Mouse (Mus musculus) embryonic facial prominence, embryonic 10.5 days (tissue): ENCODE data around the gene Ppp2r5e. TPM values are rescaled to one million over a fixed set of nuclear protein-coding genes. Genes with fewer than 3 reads are reported as not detected.
"Not testable (repeated sequence)": the region's sequence is repeated elsewhere in the genome, so short reads cannot be mapped to it uniquely, and the experiment has no call there.

Experiments used
- DNase-seq: peaks from one replicate; pipeline ENCODE4 v3.0.0-alpha.2; 2017; ENCODE audit warnings: low spot score
- H3K27ac ChIP-seq: fragments of 300-500 bp; sonication (generic); replicated peaks from 2 replicates; pipeline ENCODE4 v1.5.1; 2016; ENCODE audit warnings: mild to moderate bottlenecking
- H3K27me3 ChIP-seq: fragments of 300-500 bp; sonication (generic); replicated peaks from 2 replicates; pipeline ENCODE4 v1.6.1; 2016; ENCODE audit warnings: low read depth, mild to moderate bottlenecking; ENCODE audit not compliant: poor library complexity, severe bottlenecking
- H3K36me3 ChIP-seq: fragments of 300-500 bp; sonication (generic); replicated peaks from 2 replicates; pipeline ENCODE4 v1.6.1; 2016; ENCODE audit warnings: mild to moderate bottlenecking, moderate library complexity
- H3K4me1 ChIP-seq: fragments of 300-500 bp; sonication (generic); 2 replicates; pipeline ENCODE4 v1.6.1; 2016
- H3K4me3 ChIP-seq: fragments of 300-500 bp; sonication (generic); 2 replicates; pipeline ENCODE4 v1.5.1; 2016; ENCODE audit warnings: mild to moderate bottlenecking, moderate library complexity
- H3K9me3 ChIP-seq: fragments of 300-500 bp; sonication (generic); 2 replicates; pipeline ENCODE4 v1.6.1; 2016; ENCODE audit warnings: mild to moderate bottlenecking
- WGBS: fragments of 180-500 bp; shearing (Covaris S2); methylation state at CpG from one replicate; pipeline ENCODE4 v1.1.7; 2016; 5-methylcytosine and 5-hydroxymethylcytosine counted together
- polyA plus RNA-seq: library from polyadenylated mRNA; unstranded; fragments of >200 nt; fragmentation: Nextera tagmentation; extraction: Ambion mirVana; gene quantifications from 2 replicates; pipeline ENCODE4 v1.2.1, GENCODE M21; 2016

Gene Ppp2r5e
- polyA plus RNA-seq, 1 experiment from 2014 or later = 14.5 TPM

DNA sequence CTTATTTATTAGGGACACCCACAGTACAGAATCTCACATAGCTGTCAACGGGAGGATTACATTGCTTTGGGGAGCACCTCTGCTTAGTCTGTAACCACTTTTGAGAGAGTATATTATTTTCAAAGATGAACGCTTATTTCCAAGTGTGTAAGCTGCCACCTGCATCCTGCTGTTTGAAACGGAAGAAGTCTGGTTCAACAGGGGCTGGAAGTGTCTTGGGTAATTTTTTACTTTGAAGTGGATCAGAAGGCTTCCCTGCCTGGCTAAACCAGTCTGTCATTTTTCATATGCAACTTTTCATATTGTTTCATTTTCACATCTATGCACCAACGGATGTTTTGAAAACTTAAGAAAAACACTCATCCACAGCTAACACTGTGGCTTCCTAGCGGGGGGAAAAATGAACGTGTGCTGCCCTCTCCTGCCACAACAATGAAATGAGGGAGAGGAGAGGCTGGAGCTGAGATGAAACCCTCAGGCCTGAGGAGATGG, 146.5 kb downstream of the Ppp2r5e start:
- H3K27ac ChIP-seq = no peak overlapping the region
- H3K9me3 ChIP-seq = no peaks in the 10 kb centered on the region
- H3K4me3 ChIP-seq = no peak overlapping the region
- no peaks in the 10 kb centered on the region for H3K4me1 ChIP-seq
- no peaks in the 10 kb centered on the region for H3K27me3 ChIP-seq
- H3K36me3 ChIP-seq = peaks cover 47% of the 10 kb centered on the region
- 74% methylated on average over 6 of the region's 6 CpGs for WGBS
- DNase-seq = no peak

DNA sequence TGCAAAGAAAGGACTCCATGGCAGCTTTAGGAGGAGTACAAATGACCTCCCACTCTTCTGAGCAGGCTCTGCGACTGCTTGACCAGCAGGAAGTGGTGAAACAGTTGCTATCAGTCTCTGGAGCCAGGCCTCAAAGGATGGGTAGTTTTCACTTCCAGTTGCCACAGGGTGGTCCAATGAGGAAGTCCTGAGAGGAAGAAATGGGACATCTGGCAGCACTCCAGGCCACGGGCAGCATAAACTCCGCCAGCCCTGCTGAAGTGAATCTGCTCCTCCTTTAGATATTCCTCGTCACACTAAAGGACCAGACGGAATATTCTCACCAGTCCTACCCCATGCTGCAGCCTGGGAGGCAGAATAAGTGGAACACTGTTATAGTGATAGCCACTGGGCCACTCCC, 147.1 kb downstream of the Ppp2r5e start:
- no peak overlapping the region for H3K4me3 ChIP-seq
- H3K27ac ChIP-seq = no peak overlapping the region
- DNase-seq = no peak
- no peaks in the 10 kb centered on the region for H3K9me3 ChIP-seq
- peaks cover 46% of the 10 kb centered on the region for H3K36me3 ChIP-seq
- H3K27me3 ChIP-seq = no peaks in the 10 kb centered on the region
- WGBS = 89% methylated on average over 5 of the region's 5 CpGs
- 0 out of 2 replicates have a peak, but pooled peaks cover under 1% of the 10 kb centered on the region for H3K4me1 ChIP-seq

DNA sequence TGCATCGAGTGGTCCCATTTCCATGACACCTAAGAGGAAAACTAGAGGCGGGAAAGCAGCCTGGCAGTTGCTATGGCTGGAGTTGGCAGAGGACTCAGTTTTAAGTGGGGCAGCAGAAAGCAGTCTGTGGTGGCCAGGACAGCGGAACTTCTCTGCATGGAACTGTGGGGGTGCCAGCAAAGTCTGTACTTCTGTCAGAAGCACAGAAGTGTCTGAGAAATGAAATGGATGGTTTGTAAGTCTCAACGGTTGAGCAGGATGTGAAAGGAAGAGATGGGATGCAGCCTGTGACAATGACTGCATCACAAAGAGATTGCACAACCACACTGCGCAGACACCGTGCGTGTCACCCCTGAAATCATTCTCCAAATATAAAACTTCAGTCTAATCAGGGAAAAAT, 149.8 kb downstream of the Ppp2r5e start:
- Histone ChIP-seq H3K4me1 (0 out of 2 replicates have a peak, but pooled peaks cover 3% of the 10 kb centered on the region), H3K27ac (no peak overlapping the region), H3K27me3 (no peaks in the 10 kb centered on the region), H3K36me3 (peaks cover 19% of the 10 kb centered on the region), H3K4me3 (no peak overlapping the region), H3K9me3 (no peaks in the 10 kb centered on the region)
- WGBS = 91% methylated on average over 7 of the region's 7 CpGs
- DNase-seq = no peak

DNA sequence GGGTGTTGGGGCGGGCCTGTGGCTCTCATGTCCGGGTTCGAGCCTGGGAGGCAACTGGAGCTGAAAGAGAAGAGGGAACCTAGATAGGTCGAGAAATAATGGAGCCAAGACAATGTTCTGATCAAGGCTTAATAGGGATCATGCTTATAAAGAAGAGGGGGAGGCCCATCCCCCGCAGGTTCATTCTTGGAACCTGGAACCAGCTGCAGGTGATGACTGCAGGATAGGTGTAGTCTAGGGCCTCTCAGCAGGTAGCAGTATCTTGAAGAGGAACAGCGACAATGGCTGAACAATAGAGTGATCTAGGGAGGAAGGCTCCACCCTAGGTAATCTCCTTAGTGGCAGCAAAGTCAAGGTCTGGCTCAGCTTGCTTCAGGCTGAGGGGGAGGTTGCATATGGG, 163.6 kb downstream of the Ppp2r5e start:
- not testable (repeated sequence) for H3K27ac ChIP-seq, H3K4me1 ChIP-seq, DNase-seq, H3K36me3 ChIP-seq, H3K9me3 ChIP-seq, H3K4me3 ChIP-seq, H3K27me3 ChIP-seq
- WGBS = 78% methylated on average over 6 of the region's 6 CpGs

DNA sequence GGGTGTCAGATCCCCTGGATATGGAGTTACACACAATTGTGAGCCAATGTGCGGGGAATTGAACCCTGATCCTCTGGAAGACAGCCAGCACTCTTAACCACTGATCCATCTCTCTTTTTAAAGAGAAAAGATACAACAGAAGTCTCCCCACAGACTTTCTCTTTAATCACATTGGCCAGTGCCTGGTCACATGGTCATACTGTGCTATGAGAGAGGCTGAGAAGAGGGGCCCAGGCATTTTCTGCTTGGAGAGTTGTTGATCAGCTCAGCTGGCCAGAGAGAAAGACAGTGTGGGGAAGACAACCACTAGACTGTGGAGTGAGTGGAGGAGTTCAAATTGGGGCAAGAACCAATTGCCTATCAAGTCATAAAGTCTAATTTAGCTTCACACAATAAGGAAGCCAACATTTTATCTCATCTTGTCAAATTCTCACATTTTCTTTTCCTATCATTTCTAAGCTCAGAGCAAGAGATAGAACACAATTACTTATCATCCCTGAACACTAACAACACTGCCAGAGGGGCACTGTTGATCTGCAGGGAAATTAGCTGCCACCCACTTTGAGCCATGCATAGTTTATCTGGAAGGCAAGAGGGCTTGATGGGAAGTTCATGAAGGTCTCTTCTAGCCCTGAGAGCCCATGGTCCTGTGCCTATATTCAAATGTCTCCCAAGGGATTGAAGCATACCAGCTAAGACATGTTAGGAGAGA, 166.2 kb downstream of the Ppp2r5e start:
- Histone ChIP-seq H3K4me1 (no peaks in the 10 kb centered on the region), H3K9me3 (no peaks in the 10 kb centered on the region), H3K27me3 (no peaks in the 10 kb centered on the region), H3K4me3 (no peak overlapping the region), H3K27ac (no peak overlapping the region), H3K36me3 (no peaks in the 10 kb centered on the region)
- DNase-seq = no peak
- 88% methylated on average over 1 of the region's 1 CpGs for WGBS

DNA sequence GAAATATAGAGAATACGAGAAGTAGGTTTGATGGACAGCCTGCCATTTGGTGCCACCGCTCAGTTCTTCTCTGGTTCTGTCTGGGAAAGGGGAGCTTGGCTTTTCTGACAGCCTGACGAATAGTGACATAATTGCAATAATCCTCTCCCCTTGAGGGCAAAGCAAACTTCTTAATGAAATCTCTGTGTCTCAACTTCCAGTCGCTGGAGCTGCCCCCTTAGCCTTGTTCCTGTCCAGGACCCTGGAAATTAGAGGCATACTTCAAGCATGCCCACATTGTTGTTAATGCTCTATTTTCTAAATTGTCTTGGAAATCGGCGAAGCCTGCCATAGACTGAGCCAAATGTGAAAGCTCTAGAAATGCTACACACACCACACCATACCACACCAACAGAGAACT, 167.3 kb downstream of the Ppp2r5e start:
- Histone ChIP-seq H3K4me1 (no peaks in the 10 kb centered on the region; the same call in 1 of the 2 replicates), H3K4me3 (no peak overlapping the region), H3K27me3 (no peaks in the 10 kb centered on the region), H3K9me3 (no peaks in the 10 kb centered on the region), H3K36me3 (no peaks in the 10 kb centered on the region), H3K27ac (no peak overlapping the region)
- WGBS = 68% methylated on average over 6 of the region's 6 CpGs
- DNase-seq = no peak

DNA sequence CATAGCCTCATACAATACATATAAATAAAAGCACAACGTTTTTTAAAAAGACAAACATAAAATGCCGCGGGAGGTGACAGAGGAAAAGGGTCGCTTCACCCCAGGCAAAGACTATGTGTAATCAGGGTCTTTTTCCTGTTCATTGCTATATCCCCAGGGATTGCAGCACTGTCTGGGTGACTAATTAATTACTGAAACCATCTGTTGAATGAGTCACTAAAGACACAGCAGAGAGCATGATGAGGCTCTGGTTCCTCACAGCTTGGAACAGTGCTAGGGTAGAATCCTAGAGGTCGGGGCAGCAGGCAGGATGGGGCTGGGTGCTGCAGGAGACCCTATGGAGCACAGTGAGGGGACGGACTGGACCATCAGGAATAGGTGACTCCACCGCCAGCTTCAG, 170.2 kb downstream of the Ppp2r5e start:
- no peak for DNase-seq
- 88% methylated on average over 7 of the region's 7 CpGs for WGBS
- no peaks in the 10 kb centered on the region; the same call in 1 of the 2 replicates for H3K4me1 ChIP-seq
- no peaks in the 10 kb centered on the region for H3K36me3 ChIP-seq
- H3K4me3 ChIP-seq = no peak overlapping the region
- no peaks in the 10 kb centered on the region for H3K9me3 ChIP-seq
- no peak overlapping the region for H3K27ac ChIP-seq
- H3K27me3 ChIP-seq = no peaks in the 10 kb centered on the region

DNA sequence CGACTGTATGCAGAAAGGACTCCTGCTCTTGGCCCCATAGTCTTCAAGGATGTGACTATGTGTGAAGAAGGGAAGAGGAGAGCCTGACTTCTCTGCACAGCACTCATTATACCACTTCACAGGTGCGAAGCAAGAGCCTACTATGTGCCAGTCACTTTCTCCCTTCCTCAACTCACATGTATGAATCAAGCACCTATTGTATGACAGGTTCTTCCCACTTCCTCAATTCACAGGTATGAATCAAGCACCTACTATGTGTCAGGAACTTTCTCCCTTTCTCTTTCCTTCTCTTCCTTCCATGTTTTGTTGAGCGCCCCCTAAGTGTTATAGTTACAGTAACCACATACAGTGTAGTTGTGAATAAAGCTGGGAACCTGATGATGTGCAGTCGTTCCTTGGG, 171.2 kb downstream of the Ppp2r5e start:
- no peak overlapping the region for H3K27ac ChIP-seq
- WGBS = 85% methylated on average over 4 of the region's 4 CpGs
- DNase-seq = no peak
- no peaks in the 10 kb centered on the region for H3K36me3 ChIP-seq
- no peaks in the 10 kb centered on the region for H3K9me3 ChIP-seq
- H3K4me3 ChIP-seq = no peak overlapping the region
- no peaks in the 10 kb centered on the region for H3K27me3 ChIP-seq
- no peaks in the 10 kb centered on the region; the same call in 1 of the 2 replicates for H3K4me1 ChIP-seq

DNA sequence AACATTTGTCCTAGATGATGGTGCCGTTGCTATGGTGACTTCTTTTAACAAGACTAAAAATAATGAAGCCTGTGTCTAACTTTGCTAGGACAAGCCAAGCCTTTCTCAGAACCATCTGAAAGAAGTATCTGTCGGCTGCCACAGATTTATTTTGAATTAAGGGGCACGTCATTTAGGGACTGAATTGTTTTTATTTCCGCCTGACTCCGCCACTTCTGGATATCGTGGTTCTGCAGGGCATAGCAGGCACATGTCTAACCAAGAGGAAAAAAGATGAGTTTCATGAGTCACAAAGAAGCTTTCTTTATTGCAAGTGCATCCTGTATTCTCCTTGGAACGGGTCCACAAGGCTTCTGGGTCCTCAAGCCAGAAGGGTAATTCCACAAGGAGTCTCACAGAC, 171.7 kb downstream of the Ppp2r5e start:
- Histone ChIP-seq H3K36me3 (no peaks in the 10 kb centered on the region), H3K27me3 (no peaks in the 10 kb centered on the region), H3K9me3 (no peaks in the 10 kb centered on the region), H3K27ac (no peak overlapping the region), H3K4me3 (no peak overlapping the region), H3K4me1 (no peaks in the 10 kb centered on the region; the same call in 1 of the 2 replicates)
- no peak for DNase-seq
- 70% methylated on average over 7 of the region's 7 CpGs for WGBS

DNA sequence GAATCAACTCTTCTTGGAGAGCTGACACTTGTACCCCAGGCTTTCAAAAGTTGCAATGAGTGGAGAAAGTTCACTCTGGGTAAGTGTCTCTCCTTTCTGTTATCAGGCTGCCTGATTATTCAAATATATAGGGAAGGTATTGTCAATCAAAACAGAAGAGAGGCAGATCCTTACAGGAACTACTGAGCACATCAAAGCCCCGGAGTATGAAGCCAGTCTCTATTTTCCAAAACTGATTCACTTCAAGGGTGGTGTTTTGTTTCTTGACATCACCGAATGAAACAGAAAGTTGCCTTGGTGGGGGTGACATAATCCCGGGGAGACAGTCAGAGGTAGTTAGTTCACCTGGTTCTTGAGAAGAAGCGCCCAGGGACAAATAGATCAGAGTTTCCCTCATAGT, 179.4 kb downstream of the Ppp2r5e start, which contains the start of gene Gphb5:
TSS of gene Gphb5 (minus strand) at position 101 of the 400 bp plus-strand sequence.
- H3K4me1 ChIP-seq = no peaks in the 10 kb centered on the region
- H3K4me3 ChIP-seq = no peak within 1 kb of the TSS
- WGBS = 87% methylated on average over 4 of the region's 4 CpGs
- no peaks in the 10 kb centered on the region for H3K9me3 ChIP-seq
- H3K36me3 ChIP-seq = no peaks in the 10 kb centered on the region
- no peak for DNase-seq
- H3K27ac ChIP-seq = no peak within 1 kb of the TSS
- H3K27me3 ChIP-seq = no peaks in the 10 kb centered on the region

DNA sequence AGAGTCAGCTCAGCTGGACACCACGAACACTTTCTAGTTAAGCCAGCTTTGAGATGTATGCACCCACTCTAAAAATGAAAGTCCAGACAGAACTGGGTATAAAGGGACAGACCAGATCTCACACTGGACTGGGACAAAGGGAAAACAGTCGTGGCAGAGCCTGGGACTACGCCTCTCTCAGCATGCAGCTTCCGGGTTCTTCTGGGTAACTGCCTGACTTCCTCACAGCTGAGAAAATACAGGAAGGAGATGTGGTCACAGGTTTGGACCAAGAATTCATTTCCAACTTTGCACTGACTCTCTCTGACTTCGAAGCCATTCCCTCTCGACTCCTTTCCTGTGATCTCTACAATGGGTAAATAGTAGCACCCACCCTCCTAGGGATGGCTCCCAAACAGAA, 181.1 kb downstream of the Ppp2r5e start:
- Histone ChIP-seq H3K4me3 (no peak overlapping the region), H3K27ac (no peak overlapping the region), H3K36me3 (no peaks in the 10 kb centered on the region), H3K9me3 (no peaks in the 10 kb centered on the region), H3K4me1 (no peaks in the 10 kb centered on the region), H3K27me3 (no peaks in the 10 kb centered on the region)
- no peak for DNase-seq
- WGBS = 76% methylated on average over 6 of the region's 6 CpGs

DNA sequence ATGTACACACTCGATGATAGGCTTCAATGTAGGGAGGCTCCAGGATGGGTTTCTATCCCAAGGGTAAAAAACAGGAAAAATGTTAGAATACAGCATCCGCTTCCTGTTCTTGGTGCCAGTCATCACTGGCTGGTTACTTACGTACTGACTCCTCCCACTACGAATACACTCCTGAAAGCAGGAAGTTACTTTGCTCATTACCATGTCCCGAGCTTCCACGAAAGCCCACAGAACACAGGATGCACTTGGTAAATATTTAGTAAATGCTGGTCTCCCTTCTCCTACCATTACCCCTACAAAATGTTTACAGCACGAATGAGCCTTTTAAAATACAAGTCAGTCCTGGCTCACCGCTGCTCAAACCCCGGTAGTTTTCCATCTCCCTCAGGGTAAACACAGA, 183.1 kb downstream of the Ppp2r5e start:
- H3K4me3 ChIP-seq = no peak overlapping the region
- H3K27ac ChIP-seq = no peak overlapping the region
- WGBS = 83% methylated on average over 9 of the region's 9 CpGs
- DNase-seq = no peak
- H3K36me3 ChIP-seq = no peaks in the 10 kb centered on the region
- no peaks in the 10 kb centered on the region for H3K9me3 ChIP-seq
- H3K4me1 ChIP-seq = no peaks in the 10 kb centered on the region
- no peaks in the 10 kb centered on the region for H3K27me3 ChIP-seq
